Mouse (Mus musculus) CH12.LX (cell line): ENCODE results near the gene Stard5. TPM values are rescaled to one million over a fixed set of nuclear protein-coding genes. Genes with fewer than 3 reads are reported as not detected.

Source experiments
- DNase-seq: peaks from one replicate; pipeline ENCODE4 v3.0.0-alpha.2; 2013; ENCODE audit errors: extremely low read depth
- H3K27ac ChIP-seq: 2 replicates; pipeline ENCODE4 v1.5.1; 2012; ENCODE audit warnings: low read depth, mild to moderate bottlenecking, control low read depth, moderate library complexity; ENCODE audit not compliant: insufficient read depth
- H3K27me3 ChIP-seq: replicated peaks from 2 replicates; pipeline ENCODE3; 2012; ENCODE audit warnings: inconsistent platforms
- H3K36me3 ChIP-seq, 2 experiments: replicated peaks in 1 of 2; 2 replicates each; pipeline versions ENCODE3 to v1.6.1; 2012; ENCODE audit warnings: inconsistent platforms in 1 of 2, low read length in 1 of 2, mild to moderate bottlenecking in 1 of 2, mixed read lengths in 1 of 2, moderate library complexity in 1 of 2; ENCODE audit not compliant: control insufficient read depth in 1 of 2, insufficient read depth in 1 of 2
- H3K4me1 ChIP-seq, 2 experiments: 2 replicates each; pipeline ENCODE4 v1.6.1; 2012; ENCODE audit warnings: inconsistent platforms in 1 of 2, moderate library complexity in 1 of 2; ENCODE audit not compliant: insufficient read depth in 2 of 2, control insufficient read depth in 1 of 2
- H3K4me2 ChIP-seq: 2 replicates; pipeline ENCODE4 v1.6.1; 2012; ENCODE audit warnings: low read depth, mild to moderate bottlenecking, control low read depth; ENCODE audit not compliant: poor library complexity, insufficient read depth, severe bottlenecking
- H3K4me3 ChIP-seq, 3 experiments: fragments of 150-350 bp in 1 of 3; sonication (generic) in 1 of 3; replicated peaks in 1 of 3; 2 replicates each; pipeline versions ENCODE3 to v1.5.1; 2011 to 2012; ENCODE audit warnings: low read depth in 2 of 3, low read length in 2 of 3, mild to moderate bottlenecking in 2 of 3, moderate library complexity in 2 of 3, control low read depth in 1 of 3, improper control_type of control experiment in 1 of 3, inconsistent platforms in 1 of 3, mixed read lengths in 1 of 3; ENCODE audit not compliant: poor library complexity in 1 of 3
- H3K79me2 ChIP-seq: replicated peaks from 2 replicates; pipeline ENCODE4 v1.6.1; 2012; ENCODE audit warnings: mild to moderate bottlenecking, moderate library complexity; ENCODE audit not compliant: control insufficient read depth, poor library complexity, insufficient read depth, severe bottlenecking; ENCODE audit errors: extremely low read depth
- H3K9ac ChIP-seq: 2 replicates; pipeline ENCODE4 v1.6.1; 2012; ENCODE audit warnings: low read depth, mild to moderate bottlenecking, control low read depth, moderate library complexity; ENCODE audit not compliant: insufficient read depth
- H3K9me3 ChIP-seq: replicated peaks from 2 replicates; pipeline ENCODE3; 2012; ENCODE audit warnings: low read length, inconsistent platforms, mixed read lengths
- BHLHE40 ChIP-seq: IDR thresholded peaks from 2 replicates; pipeline ENCODE4 v1.6.1; 2011; ENCODE audit warnings: mild to moderate bottlenecking, low read depth, low read length, improper control_type of control experiment
- CHD2 ChIP-seq: IDR thresholded peaks from 2 replicates; pipeline ENCODE4 v1.6.1; 2011; ENCODE audit warnings: low read length, improper control_type of control experiment
- CTCF ChIP-seq, 2 experiments: IDR thresholded peaks in 1 of 2; conservative IDR thresholded peaks in 1 of 2; 2 replicates each; pipeline ENCODE4 v1.5.1; 2011 to 2012; ENCODE audit warnings: low read depth in 2 of 2, low read length in 2 of 2, improper control_type of control experiment in 1 of 2, inconsistent platforms in 1 of 2, mild to moderate bottlenecking in 1 of 2, moderate library complexity in 1 of 2
- E2F4 ChIP-seq: IDR thresholded peaks from 2 replicates; pipeline ENCODE4 v1.6.1; 2011; ENCODE audit warnings: low read depth, low read length, improper control_type of control experiment; ENCODE audit not compliant: insufficient replicate concordance
- EP300 ChIP-seq: IDR thresholded peaks from 2 replicates; pipeline ENCODE4 v1.6.1; 2011; ENCODE audit warnings: low read length, improper control_type of control experiment
- GABPA ChIP-seq: IDR thresholded peaks from 2 replicates; pipeline ENCODE4 v1.6.1; 2012; ENCODE audit warnings: low read depth, low read length, improper control_type of control experiment, inconsistent platforms; ENCODE audit not compliant: insufficient replicate concordance
- HCFC1 ChIP-seq: IDR thresholded peaks from 2 replicates; pipeline ENCODE4 v1.6.1; 2012; ENCODE audit warnings: low read depth, mild to moderate bottlenecking, inconsistent platforms, low read length, improper control_type of control experiment
- JUN ChIP-seq: IDR thresholded peaks from 2 replicates; pipeline ENCODE4 v1.6.1; 2011; ENCODE audit warnings: low read depth, mild to moderate bottlenecking, low read length, improper control_type of control experiment, moderate library complexity; ENCODE audit not compliant: insufficient read depth
- JUND ChIP-seq: conservative IDR thresholded peaks from 2 replicates; pipeline ENCODE4 v1.6.1; 2011; ENCODE audit warnings: low read depth, low read length, improper control_type of control experiment
- KAT2A ChIP-seq: IDR thresholded peaks from 2 replicates; pipeline ENCODE4 v1.6.1; 2012; ENCODE audit warnings: low read length, improper control_type of control experiment, inconsistent platforms; ENCODE audit not compliant: insufficient replicate concordance
- MAX ChIP-seq: IDR thresholded peaks from 2 replicates; pipeline ENCODE4 v1.6.1; 2011; ENCODE audit warnings: low read length, improper control_type of control experiment
- MAZ ChIP-seq: IDR thresholded peaks from 2 replicates; pipeline ENCODE4 v1.6.1; 2012; ENCODE audit warnings: low read depth, mild to moderate bottlenecking, inconsistent platforms, low read length, improper control_type of control experiment, moderate library complexity
- MEF2A ChIP-seq: IDR thresholded peaks from 2 replicates; pipeline ENCODE4 v1.6.1; 2014; ENCODE audit warnings: low read depth, mild to moderate bottlenecking, inconsistent platforms, low read length, improper control_type of control experiment, borderline replicate concordance
- MYC ChIP-seq: IDR thresholded peaks from 2 replicates; pipeline ENCODE4 v1.6.1; 2011; ENCODE audit warnings: low read depth, mild to moderate bottlenecking, improper control_type of control experiment, low read length
- NELFE ChIP-seq: IDR thresholded peaks from 2 replicates; pipeline ENCODE4 v1.6.1; 2011; ENCODE audit warnings: low read depth, low read length, improper control_type of control experiment
- NRF1 ChIP-seq: IDR thresholded peaks from 2 replicates; pipeline ENCODE4 v1.6.1; 2014; ENCODE audit warnings: low read depth, mild to moderate bottlenecking, inconsistent platforms, low read length, improper control_type of control experiment, moderate library complexity
- PAX5 ChIP-seq: IDR thresholded peaks from 2 replicates; pipeline ENCODE4 v1.6.1; 2012; ENCODE audit warnings: low read length, inconsistent platforms, mixed read lengths
- RCOR1 ChIP-seq: conservative IDR thresholded peaks from 2 replicates; pipeline ENCODE4 v1.6.1; 2012; ENCODE audit warnings: low read depth, mild to moderate bottlenecking, inconsistent platforms, low read length, improper control_type of control experiment
- SIN3A ChIP-seq: IDR thresholded peaks from 2 replicates; pipeline ENCODE4 v1.6.1; 2012; ENCODE audit warnings: low read length, improper control_type of control experiment, inconsistent platforms
- SMC3 ChIP-seq: IDR thresholded peaks from 2 replicates; pipeline ENCODE4 v1.6.1; 2011; ENCODE audit warnings: low read depth, low read length, improper control_type of control experiment
- TBP ChIP-seq: conservative IDR thresholded peaks from 2 replicates; pipeline ENCODE4 v1.6.1; 2011; ENCODE audit warnings: low read depth, low read length, improper control_type of control experiment
- TCF12 ChIP-seq: IDR thresholded peaks from 2 replicates; pipeline ENCODE4 v1.6.1; 2014; ENCODE audit warnings: low read depth, mild to moderate bottlenecking, inconsistent platforms, low read length, improper control_type of control experiment
- UBTF ChIP-seq: IDR thresholded peaks from 2 replicates; pipeline ENCODE4 v1.6.1; 2012; ENCODE audit warnings: low read depth, mild to moderate bottlenecking, inconsistent platforms, low read length, improper control_type of control experiment, moderate library complexity
- ZC3H11A ChIP-seq: IDR thresholded peaks from 2 replicates; pipeline ENCODE4 v1.6.1; 2012; ENCODE audit warnings: low read depth, mild to moderate bottlenecking, inconsistent platforms, low read length, improper control_type of control experiment
- ZKSCAN1 ChIP-seq: IDR thresholded peaks from 2 replicates; pipeline ENCODE4 v1.6.1; 2012; ENCODE audit warnings: low read depth, inconsistent platforms, low read length, improper control_type of control experiment, borderline replicate concordance
- dilution Hi-C: fragments of 300-500 bp; cut with MboI; formaldehyde crosslinking; loops from 2 replicates; pipeline ENCODE4 v1.14.3; 2020; ENCODE audit warnings: low sequenced_read_pairs; ENCODE audit not compliant: extremely low pct_unique_long_range_greater_than_20kb, extremely low pct_ligation_motif_present
- in situ Hi-C: fragments of 300-500 bp; cut with MboI; formaldehyde crosslinking; loops from 3 replicates; pipeline ENCODE4 v1.14.3; 2019; ENCODE audit warnings: low sequenced_read_pairs, low pct_ligation_motif_present, low pct_unique_long_range_greater_than_20kb, mixed read lengths
- polyA plus RNA-seq: library from polyadenylated mRNA; unstranded; fragments of >175 nt; gene quantifications from 2 replicates; pipeline ENCODE4 v1.2.1, GENCODE M21; 2012; ENCODE audit warnings: low read depth; ENCODE audit not compliant: insufficient read length
- total RNA-seq, 2 experiments: library from RNA; depleted of rRNA; stranded (reverse); fragments of 300-350 nt in 1 of 2; fragments of >200 nt in 1 of 2; gene quantifications; 2 replicates each; pipeline ENCODE4 v1.2.3; 2012 to 2014

Stard5 gene
- total and polyA plus RNA-seq, 3 experiments: 31.7 to 44.9 (median 33.1) TPM

GRCm38 (mm10) chr7:83662711-83663375, 31.1 kb downstream of the Stard5 start:
- peaks cover 6% of the 10 kb centered on the region for H3K9me3 ChIP-seq
- in situ Hi-C loops: loop anchor here (25.0 kb wide), 1 partner anchor 224 kb away; the partner anchor contains the start of genes Mesd and Tlnrd1
- H3K79me2 ChIP-seq: no peaks in the 10 kb centered on the region
- H3K4me3 ChIP-seq: no peak overlapping the region
- H3K36me3 ChIP-seq: peaks cover 0 to under 1% of the 10 kb centered on the region in 2 experiments
- H3K27ac ChIP-seq: no peak overlapping the region
- peaks cover 19 to 52% of the 10 kb centered on the region in 2 experiments for H3K4me1 ChIP-seq
- dilution Hi-C loops: no loop called here
- DNase-seq: no peak
- H3K4me2 ChIP-seq: no peak overlapping the region
- H3K9ac ChIP-seq: no peak overlapping the region
- no peaks in the 10 kb centered on the region for H3K27me3 ChIP-seq
- TF ChIP-seq KAT2A: no peak
- TF ChIP-seq UBTF: no peak
- TF ChIP-seq GABPA: no peak
- TF ChIP-seq MYC: no peak
- TF ChIP-seq EP300: no peak
- no peak for TF ChIP-seq JUN
- TF ChIP-seq RCOR1: no peak
- TF ChIP-seq BHLHE40: no peak
- no peak for TF ChIP-seq JUND
- no peak for TF ChIP-seq MAZ
- no peak for TF ChIP-seq E2F4
- no peak for TF ChIP-seq TBP
- no peak for TF ChIP-seq SIN3A
- TF ChIP-seq CTCF (conservative IDR thresholded peaks at IDR 0.05 in 1 of 2, IDR thresholded peaks at IDR 0.05 in 1 of 2; ENCODE audit: low read depth in 2 of 2, low read length in 2 of 2): no peak
- no peak for TF ChIP-seq TCF12

GRCm38 (mm10) chr7:83666087-83666595, 34.4 kb downstream of the Stard5 start:
- in situ Hi-C loops (loop anchor here (25.0 kb wide), 1 partner anchor 221 kb away; the partner anchor contains the start of genes Mesd and Tlnrd1), dilution Hi-C loops (no loop called here)
- Histone ChIP-seq H3K9me3 (no peaks in the 10 kb centered on the region), H3K79me2 (no peaks in the 10 kb centered on the region), H3K27me3 (no peaks in the 10 kb centered on the region), H3K4me2 (no peak overlapping the region), H3K36me3 (no peaks in the 10 kb centered on the region), H3K4me3 (no peak overlapping the region), H3K4me1 (peaks cover 11 to 31% of the 10 kb centered on the region in 2 experiments), H3K9ac (no peak overlapping the region), H3K27ac (no peak overlapping the region)
- TF ChIP-seq MEF2A (no peak), NELFE (no peak), ZC3H11A (no peak), ZKSCAN1 (no peak), SMC3 (no peak), TBP (no peak), PAX5 (no peak), GABPA (no peak), HCFC1 (no peak), SIN3A (no peak), CHD2 (no peak), MAZ (no peak), JUN (no peak), NRF1 (no peak), MAX (no peak)
- no peak for DNase-seq
